Mouse (Mus musculus): Measurements from ENCODE around the gene Tmem121b. TPM values are rescaled to one million over a fixed set of nuclear protein-coding genes. Genes with fewer than 3 reads are reported as not detected.

The Tmem121b gene
- total RNA-seq, 4 experiments from 2014 or later = 31.5 to 39.8 (median 34.0) TPM

DNA sequence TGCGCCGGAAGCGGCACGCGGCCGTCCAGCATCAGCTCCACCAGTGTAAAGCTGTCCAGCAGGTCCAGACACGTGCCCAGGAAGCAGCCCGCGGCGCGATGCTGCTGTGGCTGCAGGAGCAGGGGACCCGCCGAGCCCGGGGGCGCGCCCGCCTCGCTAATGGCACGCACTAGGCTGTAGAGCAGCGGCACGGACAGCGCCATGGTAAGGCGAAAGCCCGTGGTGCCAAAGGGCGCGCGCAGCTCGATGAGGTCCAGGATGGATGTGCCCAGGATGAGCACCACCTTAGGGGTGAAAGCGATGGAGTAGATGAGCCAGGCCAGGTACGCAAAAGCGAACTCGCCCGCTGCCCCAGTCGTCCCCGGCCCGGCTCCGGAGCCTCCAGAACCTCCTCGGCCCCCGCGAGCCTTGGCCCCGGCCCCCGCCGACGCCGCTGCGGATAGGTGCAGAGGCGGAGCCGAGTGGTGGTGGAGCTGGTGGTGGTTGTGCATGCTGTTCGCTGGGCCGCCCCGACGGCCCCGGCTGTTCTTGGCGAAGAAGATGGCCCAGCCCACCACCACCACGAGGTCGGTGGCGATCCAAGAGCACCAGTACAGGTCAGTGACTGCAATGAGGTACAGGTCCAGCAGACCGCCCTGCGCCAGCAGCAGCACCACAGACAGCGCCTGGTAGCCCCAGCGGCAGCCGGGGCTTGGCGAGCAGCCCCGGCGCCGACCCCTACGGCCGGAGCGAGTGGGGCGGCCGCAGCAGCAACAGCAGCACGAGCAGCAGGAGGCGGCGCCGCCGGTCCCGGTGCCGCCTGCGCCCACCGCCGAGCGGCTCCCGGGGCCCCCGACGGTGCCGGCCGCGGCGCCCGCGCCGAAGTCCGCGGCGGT, 871 bp downstream of the Tmem121b start:
- no peak for DNase-seq (ENCODE audit: low spot score in 2 of 2)

DNA sequence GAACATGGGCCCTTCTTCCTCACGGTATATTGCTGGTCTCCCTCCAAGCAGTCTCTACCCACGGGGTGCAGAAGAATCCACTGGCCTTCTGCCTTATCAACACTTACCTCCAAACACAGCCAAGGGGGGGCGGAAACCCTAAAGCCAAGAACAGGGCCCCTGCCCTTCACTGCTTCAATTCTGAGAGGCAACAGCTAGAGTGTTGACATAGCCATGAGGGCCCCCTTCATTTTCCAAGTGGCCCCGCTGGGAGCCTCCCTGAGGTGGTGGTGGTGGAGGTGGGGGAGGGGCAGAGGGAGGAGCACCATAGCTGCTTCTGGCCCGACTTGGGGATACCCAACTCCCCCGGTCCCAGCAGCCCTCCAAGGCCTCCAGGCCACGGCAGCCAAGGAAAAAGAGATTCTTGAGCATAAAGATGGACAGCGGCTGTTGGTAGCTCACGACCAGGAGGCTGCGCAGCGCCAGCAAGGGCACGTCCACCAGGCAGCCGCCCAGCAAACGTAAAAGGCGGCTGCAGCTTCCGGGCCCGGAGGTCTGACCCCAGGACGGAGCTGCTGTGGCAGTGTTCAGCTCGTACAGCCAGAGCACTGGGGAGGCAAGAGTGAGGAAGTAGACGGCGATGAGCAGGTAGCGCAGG, 1.6 kb downstream of the Tmem121b start:
- no peak for DNase-seq (ENCODE audit: low spot score in 2 of 2)

DNA sequence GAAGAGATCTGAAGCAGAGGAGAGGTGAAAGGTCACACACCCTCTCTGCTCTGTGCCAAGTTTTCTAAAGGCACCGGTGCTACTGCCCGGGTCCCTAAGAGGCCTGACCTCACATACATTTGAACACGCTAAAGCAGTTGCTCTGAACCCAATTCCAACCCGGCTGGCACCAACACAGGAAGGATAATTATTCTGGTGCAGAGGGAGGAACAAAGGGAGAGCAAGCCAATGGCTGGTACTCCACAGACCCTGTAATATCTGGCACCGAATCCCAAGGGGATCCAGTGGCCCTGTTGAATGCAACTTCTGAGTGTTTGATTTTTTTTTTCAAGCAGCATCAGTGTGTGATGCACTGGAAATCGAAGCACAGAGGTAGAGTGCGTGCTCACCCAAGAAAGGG, 2.5 kb downstream of the Tmem121b start:
- DNase-seq (ENCODE audit: low spot score in 2 of 2) = no peak

DNA sequence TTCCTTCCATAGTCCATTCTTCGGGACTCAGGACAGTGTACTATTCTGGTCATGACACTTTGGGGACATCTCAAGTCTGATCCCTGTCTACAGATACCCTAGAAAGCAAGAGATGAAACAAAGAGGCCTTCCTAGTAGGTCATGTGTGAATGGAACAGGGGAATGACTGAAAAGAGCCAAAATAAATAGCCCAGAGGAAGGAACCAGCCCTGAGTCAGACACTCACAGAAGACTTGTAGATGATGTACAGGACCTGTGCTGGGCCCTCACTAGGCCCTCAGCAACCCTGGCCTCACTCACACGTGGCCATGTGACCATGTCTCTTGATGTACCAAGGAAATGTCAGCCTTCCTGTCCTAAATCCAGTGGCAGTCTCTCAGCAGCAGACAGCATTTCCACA, 4.1 kb downstream of the Tmem121b start:
- DNase-seq (ENCODE audit: low spot score in 2 of 2) = no peak

DNA sequence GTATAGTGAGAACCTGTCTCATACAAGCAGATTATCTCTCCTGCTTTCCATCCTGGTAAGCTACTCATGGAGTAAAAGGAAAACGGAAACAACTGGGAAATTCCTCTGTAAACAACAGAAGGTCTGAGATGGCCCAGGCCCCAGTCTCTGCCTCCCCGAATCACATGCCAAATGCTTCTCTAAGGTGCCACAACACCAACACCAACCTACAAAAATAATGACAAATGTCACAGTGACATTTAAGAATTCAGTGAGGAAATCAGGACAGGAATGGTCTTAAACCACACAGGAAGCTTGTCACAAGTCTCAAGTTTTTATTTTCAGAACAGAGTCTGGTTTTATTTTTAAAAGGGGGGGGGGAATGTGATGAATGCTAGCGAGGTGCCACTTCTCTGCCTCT, 5.0 kb downstream of the Tmem121b start:
- no peak for DNase-seq (ENCODE audit: low spot score in 2 of 2)

DNA sequence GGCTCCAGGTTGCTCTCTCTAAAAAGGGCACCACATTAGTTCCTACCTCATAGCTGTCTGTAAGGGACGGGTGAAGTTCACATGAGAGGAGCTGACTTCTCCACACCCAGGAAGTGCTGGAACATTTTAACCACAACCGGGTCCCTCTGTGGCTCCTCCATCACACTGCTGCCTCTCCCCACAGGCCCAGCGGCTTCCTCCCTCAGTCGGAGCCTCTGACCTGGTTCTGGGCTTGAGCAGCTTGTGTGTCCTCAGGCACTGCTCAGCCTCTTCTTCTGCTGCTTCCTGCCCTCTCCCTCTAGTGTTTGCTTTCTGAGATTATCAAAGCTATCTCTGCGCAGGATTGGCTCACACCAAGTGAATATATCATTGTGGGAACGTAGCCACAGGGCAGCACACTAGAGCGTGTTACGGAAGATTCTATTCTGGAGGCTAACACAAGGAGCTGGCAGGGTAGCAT, 7.5 kb downstream of the Tmem121b start:
- no peak for DNase-seq (ENCODE audit: low spot score in 2 of 2)

DNA sequence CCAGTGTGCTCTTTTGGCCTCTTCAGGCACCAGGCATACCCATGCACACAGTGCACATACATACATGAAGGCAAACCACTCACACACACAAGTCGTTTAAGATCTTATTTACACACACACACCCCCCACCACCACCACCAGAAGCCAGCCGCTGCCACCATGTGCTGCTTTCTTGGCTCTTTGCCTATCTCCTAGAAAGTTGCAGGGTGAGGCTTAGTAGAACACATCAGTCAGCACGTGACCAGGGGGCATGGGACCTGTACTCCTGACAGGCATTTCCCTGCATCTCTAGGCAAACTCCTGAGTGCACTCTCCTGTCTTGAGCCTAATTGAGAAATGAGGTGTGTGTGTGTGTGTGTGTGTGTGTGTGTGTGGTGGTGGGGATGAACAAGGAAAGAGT, 8.6 kb downstream of the Tmem121b start:
- no peak for DNase-seq (ENCODE audit: low spot score in 2 of 2)

DNA sequence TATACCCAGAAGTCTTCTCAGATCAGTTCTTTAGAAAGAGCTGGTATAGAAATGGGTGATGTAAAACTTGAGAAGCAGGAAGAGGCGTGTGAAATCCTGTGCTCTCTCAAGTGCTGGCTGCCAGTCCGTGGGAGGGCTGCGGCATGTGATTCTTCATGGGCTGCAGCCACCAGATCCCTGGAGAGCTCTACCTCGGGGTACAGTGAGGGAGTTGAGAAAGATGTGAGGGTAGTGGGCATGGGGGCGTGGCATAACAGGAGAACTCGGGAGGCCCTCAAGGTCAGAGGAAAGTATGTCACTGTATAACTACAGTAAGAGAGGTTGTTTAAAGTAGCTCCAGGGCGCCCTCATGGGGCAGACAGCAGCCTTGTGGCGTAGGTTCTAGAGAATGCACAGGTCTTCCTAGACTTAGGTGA, 10.4 kb downstream of the Tmem121b start:
- DNase-seq (ENCODE audit: low spot score in 2 of 2) = peak in 1 of 2 experiments; percentile 52

DNA sequence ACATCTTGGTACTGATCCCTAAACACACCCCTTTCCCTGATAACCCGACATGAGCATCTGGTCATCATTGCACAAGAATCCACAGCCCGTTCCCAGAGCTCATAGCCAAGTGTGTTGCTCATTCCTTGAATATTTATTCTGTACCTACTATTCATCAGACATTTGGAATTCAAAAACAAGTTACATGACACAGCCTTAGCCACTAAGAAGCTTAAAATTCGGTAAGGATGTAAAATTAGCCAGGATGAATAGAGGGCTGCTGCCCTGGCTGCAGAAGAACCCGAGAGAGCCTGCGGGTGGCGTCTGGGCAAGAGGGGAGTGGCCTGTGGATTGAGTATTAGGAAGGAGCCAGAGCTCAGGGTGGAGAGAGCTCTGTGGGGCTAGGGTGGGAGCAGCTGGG, 10.9 kb downstream of the Tmem121b start:
- DNase-seq (ENCODE audit: low spot score in 2 of 2) = no peak

DNA sequence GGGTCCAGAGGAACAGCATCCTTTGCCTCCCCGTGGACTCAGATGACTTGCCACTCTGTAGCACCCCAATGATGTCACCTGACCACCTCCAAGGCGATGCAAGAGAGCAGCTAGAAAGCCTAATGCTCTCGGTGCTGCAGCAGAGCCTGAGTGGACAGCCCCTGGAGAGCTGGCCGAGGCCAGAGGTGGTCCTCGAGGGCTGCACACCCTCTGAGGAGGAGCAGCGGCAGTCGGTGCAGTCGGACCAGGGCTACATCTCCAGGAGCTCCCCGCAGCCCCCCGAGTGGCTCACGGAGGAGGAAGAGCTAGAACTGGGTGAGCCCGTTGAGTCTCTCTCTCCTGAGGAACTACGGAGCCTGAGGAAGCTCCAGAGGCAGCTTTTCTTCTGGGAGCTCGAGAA, 11.6 kb downstream of the Tmem121b start:
- no peak for DNase-seq (ENCODE audit: low spot score in 2 of 2)

DNA sequence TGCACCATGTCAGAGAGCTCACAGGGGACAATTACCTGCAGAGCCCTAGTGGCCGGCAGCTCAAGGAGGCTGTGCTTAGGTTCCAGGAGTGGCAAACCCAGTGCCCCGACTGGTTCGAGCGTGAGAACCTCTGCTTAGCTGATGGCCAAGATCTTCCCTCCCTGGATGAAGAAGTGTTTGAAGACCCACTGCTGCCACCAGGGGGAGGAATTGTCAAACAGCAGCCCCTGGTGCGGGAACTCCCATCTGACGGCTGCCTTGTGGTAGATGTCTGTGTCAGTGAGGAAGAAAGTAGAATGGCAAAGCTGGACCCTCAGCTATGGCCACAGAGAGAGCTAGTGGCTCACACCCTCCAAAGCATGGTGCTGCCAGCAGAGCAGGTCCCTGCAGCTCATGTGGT, 12.1 kb downstream of the Tmem121b start:
- no peak for DNase-seq (ENCODE audit: low spot score in 2 of 2)

DNA sequence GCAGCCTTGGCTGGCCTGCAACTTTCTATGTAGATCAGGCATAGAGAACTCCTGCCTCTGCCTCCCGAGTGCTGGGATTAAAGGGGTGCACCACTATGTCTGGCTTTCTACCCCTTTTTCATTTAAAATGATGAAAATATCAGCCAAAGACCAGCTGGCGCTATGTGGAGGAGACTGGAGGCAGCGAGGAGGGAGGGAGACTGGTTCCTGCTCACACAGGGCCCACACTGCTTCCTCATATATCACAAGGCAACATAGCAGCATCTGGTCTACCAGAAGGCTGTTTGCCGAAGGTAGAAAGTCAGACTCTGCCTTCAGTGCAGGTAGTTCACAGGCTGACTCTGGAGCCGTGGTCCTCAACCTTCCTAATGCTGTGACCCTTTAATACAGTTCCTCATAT, 13.2 kb downstream of the Tmem121b start:
- peak in 1 of 2 experiments; percentile 62 for DNase-seq (ENCODE audit: low spot score in 2 of 2)

DNA sequence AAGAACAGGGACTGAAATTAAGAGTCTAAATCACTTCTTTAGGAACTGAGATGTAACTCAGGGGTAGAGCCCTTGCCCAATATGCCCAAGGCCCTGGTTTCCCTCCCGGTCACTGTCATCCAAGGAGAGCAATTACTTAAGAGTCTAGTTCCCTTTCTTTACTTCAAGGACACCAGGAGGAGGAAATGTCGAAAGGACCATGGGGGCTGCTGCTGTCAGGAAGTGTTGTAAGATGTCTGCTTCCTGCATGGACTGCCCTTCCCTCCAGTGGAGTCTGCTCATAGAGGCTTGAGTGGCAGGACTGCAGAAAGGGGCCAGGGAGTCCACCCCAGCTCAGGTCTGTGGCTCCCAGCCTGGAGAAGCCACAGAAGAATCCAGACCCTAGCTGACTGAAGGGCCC, 14.3 kb downstream of the Tmem121b start:
- no peak for DNase-seq (ENCODE audit: low spot score in 2 of 2)

DNA sequence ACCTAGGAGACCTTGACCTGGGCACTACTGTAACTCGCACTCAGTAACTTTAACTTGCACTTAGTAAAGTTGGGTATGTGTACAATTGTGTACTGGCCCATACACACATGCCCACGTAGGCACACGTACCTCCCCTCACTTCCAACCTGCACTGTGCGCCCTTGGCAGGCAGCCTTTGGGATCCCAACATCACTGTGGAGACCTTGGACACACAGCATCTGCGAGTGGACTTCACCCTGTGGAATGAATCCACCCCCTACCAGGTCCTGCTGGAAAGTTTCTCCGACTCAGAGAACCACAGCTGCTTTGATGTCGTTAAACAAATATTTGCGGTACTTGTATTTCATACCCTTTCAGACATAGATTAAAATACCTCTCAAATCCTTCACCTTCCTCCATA, 18.3 kb downstream of the Tmem121b start:
- DNase-seq (ENCODE audit: low spot score in 2 of 2) = no peak

DNA sequence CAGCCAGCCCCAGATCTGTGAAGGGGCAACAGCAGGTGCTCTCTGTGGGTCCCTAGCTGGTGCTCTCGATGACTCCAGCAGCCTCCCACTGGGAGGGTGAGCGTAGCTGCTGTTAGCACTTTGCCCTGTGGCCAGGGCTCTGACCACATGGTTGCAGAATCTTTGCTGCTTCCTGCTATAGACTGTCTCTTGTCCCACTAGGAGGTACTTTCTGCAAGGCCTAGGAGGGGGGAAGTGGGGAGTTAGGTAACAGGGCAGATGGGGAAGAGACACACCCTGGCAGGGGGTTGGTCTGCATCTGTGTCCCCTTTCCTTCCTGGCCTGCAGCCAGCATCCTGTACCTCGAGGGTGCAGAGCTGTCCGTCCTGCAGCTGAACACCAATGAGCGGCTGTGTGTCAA, 20.2 kb downstream of the Tmem121b start:
- DNase-seq (ENCODE audit: low spot score in 2 of 2) = no peak

DNA sequence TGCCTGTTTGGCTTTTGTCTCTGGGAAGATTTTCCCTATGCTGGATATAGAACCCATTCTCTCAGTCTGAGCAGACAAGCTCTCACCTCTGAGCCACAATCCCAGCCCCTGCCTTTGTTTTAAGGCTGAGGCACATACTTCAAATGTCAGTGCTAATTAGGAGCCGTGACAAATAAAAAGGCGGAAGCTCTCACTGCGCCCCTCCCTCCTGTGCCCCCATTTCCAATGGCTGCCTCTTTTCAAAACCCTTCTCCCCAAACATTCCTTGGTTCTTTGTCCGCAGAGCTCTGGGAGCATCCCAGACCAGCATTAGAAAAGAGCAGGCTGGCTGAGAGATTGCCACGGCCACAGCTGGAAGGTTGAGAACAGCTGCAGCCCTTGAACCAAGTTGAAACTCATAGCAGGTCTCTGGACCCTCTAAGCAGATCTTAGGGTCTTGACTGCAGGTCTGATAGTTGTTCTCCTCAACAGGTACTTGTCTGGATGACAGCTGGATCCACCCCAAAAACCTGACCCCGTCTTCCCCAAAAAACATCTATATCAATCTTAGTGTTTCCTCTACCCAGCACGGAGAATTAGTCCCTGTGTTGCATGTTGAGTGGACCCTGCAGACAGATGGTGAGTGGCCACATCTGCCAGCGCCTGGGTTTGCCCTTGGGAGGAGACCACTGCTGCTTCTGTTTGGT, 21.0 kb downstream of the Tmem121b start:
- no peak for DNase-seq (ENCODE audit: low spot score in 2 of 2)

DNA sequence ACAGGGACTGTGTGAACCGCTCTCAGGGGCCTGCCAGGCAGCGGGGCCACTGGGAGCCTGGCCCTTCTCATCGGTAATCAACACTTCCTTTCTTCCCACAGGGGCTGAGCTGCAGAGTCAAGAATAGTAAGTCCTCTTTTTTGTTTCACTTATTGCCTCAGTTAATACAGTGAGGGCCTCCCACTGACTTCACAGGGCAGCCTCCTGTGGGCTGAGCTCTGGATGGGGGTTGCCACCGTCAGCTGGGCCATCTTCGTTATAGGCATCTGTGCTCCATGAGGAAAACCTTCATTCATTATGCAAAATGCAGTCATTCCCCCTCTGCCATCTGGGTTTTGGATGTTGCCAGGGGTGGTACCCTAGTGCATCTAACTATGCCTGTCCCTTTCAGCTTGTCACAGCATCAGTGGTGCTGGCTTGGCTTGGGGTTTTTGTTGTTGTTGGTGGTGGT, 21.6 kb downstream of the Tmem121b start:
- DNase-seq (ENCODE audit: low spot score in 2 of 2) = no peak

DNA sequence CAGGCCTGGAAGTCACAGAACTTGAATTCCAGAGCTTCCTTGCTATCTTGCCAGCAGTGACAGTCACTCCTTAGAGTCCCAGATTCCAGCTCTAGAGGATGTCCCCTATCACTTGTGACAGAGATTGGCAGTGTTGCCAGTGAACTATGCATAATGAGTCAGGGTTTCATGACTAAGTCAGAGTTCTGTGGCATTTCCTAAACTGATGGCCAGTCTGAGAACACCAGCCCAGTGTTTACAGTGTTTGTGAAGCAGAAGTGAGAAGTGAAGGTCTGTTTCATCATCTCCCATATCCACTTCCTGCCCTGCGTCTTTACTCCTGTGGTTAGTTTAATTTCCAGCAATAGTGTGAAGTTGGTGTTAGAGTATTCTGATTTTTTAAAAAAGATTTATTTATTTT, 22.9 kb downstream of the Tmem121b start:
- no peak for DNase-seq (ENCODE audit: low spot score in 2 of 2)

DNA sequence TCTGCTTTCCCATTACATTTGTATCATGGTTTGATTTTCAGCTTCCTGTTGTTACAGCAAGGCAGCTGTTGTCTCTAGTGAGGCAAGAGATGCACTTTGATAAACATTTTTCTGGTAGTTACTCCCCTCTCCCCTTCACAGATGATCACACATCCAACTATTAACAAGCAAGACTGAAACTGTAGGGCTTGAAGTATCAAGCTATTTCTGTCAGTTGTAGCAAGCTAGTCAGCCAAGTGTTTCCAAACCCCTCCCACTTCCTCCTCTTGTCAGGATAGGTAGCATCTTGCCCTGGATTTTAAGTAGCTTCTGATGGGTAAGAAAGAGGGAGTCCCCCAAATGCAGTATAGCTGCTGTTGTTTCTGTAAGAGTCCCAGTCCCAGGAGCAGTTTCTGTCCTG, 23.8 kb downstream of the Tmem121b start:
- DNase-seq (ENCODE audit: low spot score in 2 of 2) = no peak

DNA sequence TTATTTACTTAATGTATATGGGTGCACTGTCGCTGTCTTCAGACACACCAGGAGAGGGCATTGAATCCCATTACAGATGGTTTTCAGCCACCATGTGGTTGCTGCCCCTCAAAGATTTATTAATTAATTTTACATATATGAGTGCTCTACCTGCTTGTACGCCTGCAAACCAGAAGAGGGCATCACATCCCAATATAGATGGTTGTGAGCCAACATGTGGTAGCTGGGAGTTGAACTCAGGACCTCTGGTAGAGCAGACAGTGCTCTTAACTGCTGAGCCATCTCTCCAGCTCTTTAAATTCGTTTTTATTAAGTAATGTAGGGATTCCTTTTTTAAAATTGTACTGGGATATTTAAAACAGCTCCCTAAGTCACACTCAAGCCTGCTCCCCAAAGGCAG, 24.3 kb downstream of the Tmem121b start:
- DNase-seq (ENCODE audit: low spot score in 2 of 2) = no peak

DNA sequence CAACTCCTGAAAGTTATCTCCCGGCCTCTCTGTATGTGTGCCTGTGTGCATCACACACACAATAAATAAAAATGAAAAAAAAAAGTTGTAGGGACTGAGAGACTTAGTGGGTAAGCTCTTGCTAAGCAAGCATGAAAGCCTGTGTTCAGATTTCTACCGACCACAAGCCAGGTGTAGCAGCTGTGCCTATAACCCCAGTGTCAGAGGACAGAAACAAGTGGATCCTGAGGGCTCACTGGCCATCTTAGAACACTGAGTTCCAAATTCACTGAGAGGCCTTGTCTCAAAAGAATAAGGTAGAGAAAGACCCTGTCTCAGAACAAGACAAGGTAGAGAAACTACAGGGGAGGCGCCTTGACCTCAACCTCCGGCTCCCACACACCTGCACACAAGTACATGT, 25.3 kb downstream of the Tmem121b start:
- no peak for DNase-seq (ENCODE audit: low spot score in 2 of 2)

DNA sequence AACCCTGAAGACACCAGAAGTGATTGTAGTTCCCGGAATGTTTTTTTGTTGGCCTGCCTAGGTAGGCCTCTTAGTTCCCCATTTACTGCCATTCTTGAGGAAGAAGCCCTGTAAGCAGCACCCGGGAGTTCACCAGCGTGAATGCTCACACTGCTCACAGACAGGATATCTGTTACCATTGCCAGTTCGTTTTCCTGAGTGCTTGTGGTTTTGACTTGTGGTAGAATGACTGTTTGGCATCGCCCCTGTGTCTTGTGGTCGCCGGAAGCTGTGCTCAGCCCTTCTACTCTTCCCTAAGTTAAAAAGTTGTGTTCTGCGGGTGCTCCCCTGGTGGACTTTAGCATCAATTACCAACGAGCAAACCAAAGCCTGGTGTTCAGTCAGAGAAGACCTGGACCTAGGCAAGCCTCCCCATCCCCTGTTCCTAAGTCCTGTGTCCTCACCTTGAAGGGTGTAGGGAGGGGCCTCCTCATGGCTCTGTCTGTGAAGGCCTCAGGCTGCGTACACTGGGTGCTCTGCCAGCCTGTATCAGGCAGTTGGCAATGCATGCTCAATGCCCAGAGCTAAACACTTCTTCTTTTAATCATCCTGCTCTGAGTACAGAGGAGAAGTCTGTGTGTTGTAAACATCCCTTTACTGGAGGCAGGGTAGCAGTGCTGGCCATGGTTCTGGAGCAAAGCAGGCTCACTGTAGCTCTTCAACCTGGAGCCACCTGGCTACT, 26.8 kb downstream of the Tmem121b start:
- no peak for DNase-seq (ENCODE audit: low spot score in 2 of 2)
